Mouse (Mus musculus) CH12.LX (cell line): ENCODE results near the gene Senp6.

ENCODE experiments used
- CHD1 ChIP-seq: IDR thresholded peaks from 2 replicates; pipeline ENCODE4 v1.6.1; 2012; ENCODE audit warnings: low read depth, low read length, improper control_type of control experiment, inconsistent platforms
- CTCF ChIP-seq, 2 experiments: IDR thresholded peaks in 1 of 2; conservative IDR thresholded peaks in 1 of 2; 2 replicates each; pipeline ENCODE4 v1.5.1; 2011 to 2012; ENCODE audit warnings: low read depth in 2 of 2, low read length in 2 of 2, improper control_type of control experiment in 1 of 2, inconsistent platforms in 1 of 2, mild to moderate bottlenecking in 1 of 2, moderate library complexity in 1 of 2
- E2F4 ChIP-seq: IDR thresholded peaks from 2 replicates; pipeline ENCODE4 v1.6.1; 2011; ENCODE audit warnings: low read depth, low read length, improper control_type of control experiment; ENCODE audit not compliant: insufficient replicate concordance
- EP300 ChIP-seq: IDR thresholded peaks from 2 replicates; pipeline ENCODE4 v1.6.1; 2011; ENCODE audit warnings: low read length, improper control_type of control experiment
- ETS1 ChIP-seq: conservative IDR thresholded peaks from 2 replicates; pipeline ENCODE4 v1.6.1; 2012; ENCODE audit warnings: low read depth, mild to moderate bottlenecking, inconsistent platforms, low read length, improper control_type of control experiment, moderate library complexity
- HCFC1 ChIP-seq: IDR thresholded peaks from 2 replicates; pipeline ENCODE4 v1.6.1; 2012; ENCODE audit warnings: low read depth, mild to moderate bottlenecking, inconsistent platforms, low read length, improper control_type of control experiment
- JUND ChIP-seq: conservative IDR thresholded peaks from 2 replicates; pipeline ENCODE4 v1.6.1; 2011; ENCODE audit warnings: low read depth, low read length, improper control_type of control experiment
- MYC ChIP-seq: IDR thresholded peaks from 2 replicates; pipeline ENCODE4 v1.6.1; 2011; ENCODE audit warnings: low read depth, mild to moderate bottlenecking, improper control_type of control experiment, low read length
- POLR2A ChIP-seq: IDR thresholded peaks from 2 replicates; pipeline ENCODE4 v1.6.1; 2011; ENCODE audit warnings: low read depth, mild to moderate bottlenecking, improper control_type of control experiment, low read length
- TBP ChIP-seq: conservative IDR thresholded peaks from 2 replicates; pipeline ENCODE4 v1.6.1; 2011; ENCODE audit warnings: low read depth, low read length, improper control_type of control experiment
- TCF12 ChIP-seq: IDR thresholded peaks from 2 replicates; pipeline ENCODE4 v1.6.1; 2014; ENCODE audit warnings: low read depth, mild to moderate bottlenecking, inconsistent platforms, low read length, improper control_type of control experiment
- ZC3H11A ChIP-seq: IDR thresholded peaks from 2 replicates; pipeline ENCODE4 v1.6.1; 2012; ENCODE audit warnings: low read depth, mild to moderate bottlenecking, inconsistent platforms, low read length, improper control_type of control experiment
- ZNF384 ChIP-seq: IDR thresholded peaks from 2 replicates; pipeline ENCODE4 v1.6.1; 2012; ENCODE audit warnings: low read depth, low read length, improper control_type of control experiment, inconsistent platforms

- TF ChIP-seq POLR2A: no peak
- TF ChIP-seq HCFC1: no peak
- TF ChIP-seq E2F4: no peak
- TF ChIP-seq CTCF (conservative IDR thresholded peaks at IDR 0.05 in 1 of 2, IDR thresholded peaks at IDR 0.05 in 1 of 2; ENCODE audit: low read depth in 2 of 2, low read length in 2 of 2): no peak
- TF ChIP-seq CHD1: no peak
- no peak for TF ChIP-seq ETS1
- no peak for TF ChIP-seq TCF12
- no peak for TF ChIP-seq ZC3H11A
- TF ChIP-seq ZNF384: no peak
- TF ChIP-seq MYC: no peak
- no peak for TF ChIP-seq TBP
- TF ChIP-seq EP300: no peak
- TF ChIP-seq JUND: no peak
Measured at GRCm38 (mm10) chr9:80185737-80186136, 119.0 kb downstream of the Senp6 start.
